Mouse (Mus musculus): ENCODE measurements around the gene Bmper. TPM values are rescaled to one million over a fixed set of nuclear protein-coding genes. Genes with fewer than 3 reads are reported as not detected.
A peak's percentile ranks its signal among the peaks of the same experiment; 100 is the strongest.

Bmper gene
- polyA plus RNA-seq, 1 experiment from 2014 or later: 15.7 TPM

GRCm38 (mm10) chr9:23377831-23378730 lies 155.2 kb downstream of the Bmper start:
- H3K9me3 ChIP-seq: no peaks in the 10 kb centered on the region
- H3K4me1 ChIP-seq (replicated peaks): peaks cover 22% of the 10 kb centered on the region
- ATAC-seq (ENCODE audit: insufficient number of reproducible peaks, insufficient read depth, low FRiP score, low TSS enrichment, low read depth): no peak
- peak overlapping the region; percentile 72 for H3K27ac ChIP-seq
- 0 out of 2 replicates have a peak overlapping the region, but pooled peaks have one; percentile 30 for H3K4me2 ChIP-seq
- no peak overlapping the region for H3K4me3 ChIP-seq (replicated peaks)
- no peaks in the 10 kb centered on the region for H3K27me3 ChIP-seq
- H3K9ac ChIP-seq (replicated peaks): no peak overlapping the region
- no peaks in the 10 kb centered on the region for H3K36me3 ChIP-seq
- 36% methylated on average over 5 of the region's 5 CpGs for WGBS

GRCm38 (mm10) chr9:23378731-23379170 lies 155.9 kb downstream of the Bmper start:
- peak overlapping the region; percentile 30 for H3K4me2 ChIP-seq
- H3K4me3 ChIP-seq (replicated peaks): no peak overlapping the region
- no peaks in the 10 kb centered on the region for H3K27me3 ChIP-seq
- no peak overlapping the region for H3K9ac ChIP-seq (replicated peaks)
- no peaks in the 10 kb centered on the region for H3K36me3 ChIP-seq
- peak overlapping the region; percentile 89 for H3K27ac ChIP-seq
- H3K9me3 ChIP-seq: no peaks in the 10 kb centered on the region
- H3K4me1 ChIP-seq (replicated peaks): peaks cover 22% of the 10 kb centered on the region
- 16% methylated on average over 6 of the region's 6 CpGs for WGBS
- ATAC-seq (ENCODE audit: insufficient number of reproducible peaks, insufficient read depth, low FRiP score, low TSS enrichment, low read depth): peak; percentile 77

DNA sequence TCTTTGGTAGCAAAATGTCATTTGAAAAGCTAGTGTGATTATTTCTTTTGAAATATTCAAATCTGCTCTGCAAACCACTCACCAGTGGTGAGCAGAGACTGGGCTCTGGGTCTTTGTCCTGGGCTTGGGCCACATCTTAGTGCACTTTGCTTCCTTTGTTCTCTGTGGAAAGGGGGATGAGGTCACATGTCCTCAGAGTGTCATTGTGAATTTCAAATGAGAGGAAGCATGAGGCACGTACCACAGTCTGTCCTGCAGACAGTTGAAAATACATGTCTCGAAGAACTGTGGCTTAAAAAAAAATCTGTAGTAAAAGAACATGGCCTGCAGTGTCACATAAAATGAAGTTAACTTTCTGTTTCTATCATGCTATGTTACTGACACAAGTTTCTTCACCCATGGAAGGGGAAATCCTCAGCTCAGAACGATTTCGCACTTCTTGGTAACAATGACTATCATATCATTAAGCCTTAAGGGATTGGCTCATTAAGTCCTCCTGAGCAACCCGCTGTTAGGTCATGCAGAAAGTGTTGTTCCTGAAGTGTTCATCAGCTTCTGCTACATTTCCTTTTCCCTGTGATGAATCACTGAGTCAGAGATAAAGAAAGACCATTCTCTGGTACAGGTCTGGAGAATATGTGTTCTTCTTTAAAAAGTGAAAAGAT lies 157.4 kb downstream of the Bmper start:
- 75% methylated on average over 5 of the region's 5 CpGs for WGBS
- H3K4me3 ChIP-seq (replicated peaks): no peak overlapping the region
- H3K27ac ChIP-seq: no peak overlapping the region
- H3K9me3 ChIP-seq: no peaks in the 10 kb centered on the region
- ATAC-seq (ENCODE audit: insufficient number of reproducible peaks, insufficient read depth, low FRiP score, low TSS enrichment, low read depth): no peak
- H3K4me2 ChIP-seq: no peak overlapping the region
- H3K4me1 ChIP-seq (replicated peaks): peaks cover 27% of the 10 kb centered on the region
- no peak overlapping the region for H3K9ac ChIP-seq (replicated peaks)
- H3K27me3 ChIP-seq: no peaks in the 10 kb centered on the region
- H3K36me3 ChIP-seq: no peaks in the 10 kb centered on the region

GRCm38 (mm10) chr9:23383291-23383690 lies 160.4 kb downstream of the Bmper start:
- Histone ChIP-seq H3K4me1 (replicated peaks) (peaks cover 31% of the 10 kb centered on the region), H3K4me3 (replicated peaks) (no peak overlapping the region), H3K4me2 (no peak overlapping the region), H3K27ac (no peak overlapping the region), H3K9me3 (no peaks in the 10 kb centered on the region), H3K36me3 (no peaks in the 10 kb centered on the region), H3K9ac (replicated peaks) (no peak overlapping the region), H3K27me3 (no peaks in the 10 kb centered on the region)
- WGBS: 80% methylated on average over 8 of the region's 8 CpGs
- no peak for ATAC-seq (ENCODE audit: insufficient number of reproducible peaks, insufficient read depth, low FRiP score, low TSS enrichment, low read depth)

DNA sequence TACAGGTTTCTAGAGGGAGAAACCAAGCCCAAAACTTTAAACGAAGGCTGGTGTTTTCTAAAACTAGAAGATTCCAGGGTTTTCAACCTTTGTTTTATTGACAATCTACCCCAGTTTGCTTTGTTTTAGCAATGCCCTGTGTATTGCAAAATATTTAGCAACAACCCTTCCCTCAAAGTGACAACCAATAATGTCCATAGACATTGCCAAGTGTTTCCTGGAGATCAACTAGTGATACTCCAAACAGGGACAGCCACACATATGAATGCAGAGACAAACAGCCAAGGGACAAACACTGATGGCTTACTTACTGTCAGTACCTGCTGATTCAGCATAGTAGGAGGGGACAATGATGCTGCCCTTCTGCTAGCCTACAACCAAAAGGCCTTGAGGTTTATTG lies 161.0 kb downstream of the Bmper start:
- H3K27ac ChIP-seq: no peak overlapping the region
- H3K9me3 ChIP-seq: no peaks in the 10 kb centered on the region
- H3K27me3 ChIP-seq: no peaks in the 10 kb centered on the region
- no peaks in the 10 kb centered on the region for H3K36me3 ChIP-seq
- H3K9ac ChIP-seq (replicated peaks): no peak overlapping the region
- no peak overlapping the region for H3K4me3 ChIP-seq (replicated peaks)
- H3K4me1 ChIP-seq (replicated peaks): peaks cover 28% of the 10 kb centered on the region
- 89% methylated on average over 1 of the region's 1 CpGs for WGBS
- ATAC-seq (ENCODE audit: insufficient number of reproducible peaks, insufficient read depth, low FRiP score, low TSS enrichment, low read depth): no peak
- H3K4me2 ChIP-seq: no peak overlapping the region

GRCm38 (mm10) chr9:23384880-23385279 lies 162.0 kb downstream of the Bmper start:
- Histone ChIP-seq H3K4me2 (no peak overlapping the region), H3K27ac (no peak overlapping the region), H3K36me3 (no peaks in the 10 kb centered on the region), H3K9me3 (no peaks in the 10 kb centered on the region), H3K9ac (replicated peaks) (no peak overlapping the region), H3K27me3 (no peaks in the 10 kb centered on the region), H3K4me1 (replicated peaks) (peaks cover 19% of the 10 kb centered on the region), H3K4me3 (replicated peaks) (no peak overlapping the region)
- no peak for ATAC-seq (ENCODE audit: insufficient number of reproducible peaks, insufficient read depth, low FRiP score, low TSS enrichment, low read depth)
- 72% methylated on average over 3 of the region's 3 CpGs for WGBS

DNA sequence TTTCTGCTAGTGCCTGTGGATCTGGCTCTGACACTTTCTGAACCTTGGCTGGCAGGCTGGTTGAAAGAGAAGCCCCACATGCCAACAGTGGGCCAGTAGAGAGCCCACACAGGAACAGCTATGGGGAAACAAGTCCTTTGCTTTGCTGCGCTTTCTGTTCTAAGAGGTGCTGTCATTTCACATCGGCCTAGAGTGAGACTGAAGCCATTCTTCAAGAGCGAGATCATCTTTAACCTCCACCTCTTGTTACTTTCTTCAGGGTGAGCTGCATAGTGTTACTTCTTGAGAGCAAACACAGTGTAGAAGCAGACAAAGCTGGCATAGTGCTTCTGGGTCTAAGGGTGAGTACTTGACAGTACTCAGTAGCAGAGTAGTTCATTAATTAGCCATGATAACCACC lies 163.3 kb downstream of the Bmper start:
- Histone ChIP-seq H3K36me3 (no peaks in the 10 kb centered on the region), H3K4me3 (replicated peaks) (no peak overlapping the region), H3K4me1 (replicated peaks) (peaks cover 19% of the 10 kb centered on the region), H3K9me3 (no peaks in the 10 kb centered on the region), H3K9ac (replicated peaks) (no peak overlapping the region), H3K27me3 (no peaks in the 10 kb centered on the region), H3K27ac (0 out of 2 replicates have a peak overlapping the region, but pooled peaks have one; percentile 23), H3K4me2 (no peak overlapping the region)
- 63% methylated on average over 3 of the region's 3 CpGs for WGBS
- no peak for ATAC-seq (ENCODE audit: insufficient number of reproducible peaks, insufficient read depth, low FRiP score, low TSS enrichment, low read depth)

- Histone ChIP-seq H3K4me1 (replicated peaks) (peaks cover 16% of the 10 kb centered on the region), H3K4me2 (no peak overlapping the region), H3K36me3 (no peaks in the 10 kb centered on the region)
Observed at GRCm38 (mm10) chr9:23390118-23390517, 167.2 kb downstream of the Bmper start.

GRCm38 (mm10) chr9:23394652-23395317 lies 171.9 kb downstream of the Bmper start:
- Histone ChIP-seq H3K9ac (replicated peaks) (no peak overlapping the region), H3K36me3 (no peaks in the 10 kb centered on the region), H3K27ac (no peak overlapping the region), H3K4me3 (replicated peaks) (no peak overlapping the region), H3K27me3 (peaks cover 3% of the 10 kb centered on the region), H3K9me3 (no peaks in the 10 kb centered on the region), H3K4me1 (replicated peaks) (no peaks in the 10 kb centered on the region), H3K4me2 (no peak overlapping the region)
- 48% methylated on average over 6 of the region's 6 CpGs for WGBS
- ATAC-seq (ENCODE audit: insufficient number of reproducible peaks, insufficient read depth, low FRiP score, low TSS enrichment, low read depth): no peak

More at GRCm38 (mm10) chr9:23390118-23390517, 167.2 kb downstream of the Bmper start:
- no peak overlapping the region for H3K9ac ChIP-seq (replicated peaks)
- no peaks in the 10 kb centered on the region for H3K9me3 ChIP-seq
- no peak overlapping the region for H3K27ac ChIP-seq
- WGBS: 56% methylated on average over 3 of the region's 3 CpGs
- no peak for ATAC-seq (ENCODE audit: insufficient number of reproducible peaks, insufficient read depth, low FRiP score, low TSS enrichment, low read depth)
- H3K27me3 ChIP-seq: no peaks in the 10 kb centered on the region
- H3K4me3 ChIP-seq (replicated peaks): no peak overlapping the region

DNA sequence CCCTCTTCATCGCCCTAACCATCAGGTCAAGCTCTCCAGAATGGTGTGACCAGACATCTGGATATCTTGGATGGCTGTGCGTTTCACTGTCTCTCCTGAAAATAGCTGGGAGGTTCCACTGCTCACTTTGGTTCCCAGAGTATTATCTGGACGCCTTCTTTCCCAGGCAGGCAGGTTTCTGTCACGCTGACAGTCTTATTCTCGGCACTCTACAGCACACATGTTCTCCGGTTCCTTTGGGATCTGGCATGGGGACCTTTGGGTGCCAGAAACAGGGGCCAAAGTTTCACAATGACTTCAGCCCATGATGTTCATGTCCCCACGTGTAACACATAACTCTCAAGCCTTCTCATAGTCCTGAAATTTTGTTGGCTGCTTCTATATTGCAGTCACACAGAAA lies 173.3 kb downstream of the Bmper start:
- no peak overlapping the region for H3K27ac ChIP-seq
- 84% methylated on average over 7 of the region's 7 CpGs for WGBS
- ATAC-seq (ENCODE audit: insufficient number of reproducible peaks, insufficient read depth, low FRiP score, low TSS enrichment, low read depth): no peak

GRCm38 (mm10) chr9:23397876-23398275 lies 175.0 kb downstream of the Bmper start:
- 97% methylated on average over 3 of the region's 3 CpGs for WGBS
- H3K4me2 ChIP-seq: no peak overlapping the region

More for the DNA sequence above, 173.3 kb downstream of the Bmper start:
- no peak overlapping the region for H3K4me3 ChIP-seq (replicated peaks)
- 0 out of 2 replicates have a peak, but pooled peaks cover 2% of the 10 kb centered on the region for H3K4me1 ChIP-seq (replicated peaks)
- no peak overlapping the region for H3K4me2 ChIP-seq
- peaks cover 9% of the 10 kb centered on the region for H3K27me3 ChIP-seq
- H3K9me3 ChIP-seq: no peaks in the 10 kb centered on the region
- no peaks in the 10 kb centered on the region for H3K36me3 ChIP-seq
- no peak overlapping the region for H3K9ac ChIP-seq (replicated peaks)

More at GRCm38 (mm10) chr9:23397876-23398275, 175.0 kb downstream of the Bmper start:
- Histone ChIP-seq H3K36me3 (no peaks in the 10 kb centered on the region), H3K27ac (no peak overlapping the region), H3K27me3 (peaks cover 9% of the 10 kb centered on the region), H3K9ac (replicated peaks) (no peak overlapping the region), H3K4me3 (replicated peaks) (no peak overlapping the region), H3K9me3 (no peaks in the 10 kb centered on the region), H3K4me1 (replicated peaks) (0 out of 2 replicates have a peak, but pooled peaks cover 5% of the 10 kb centered on the region)
- ATAC-seq (ENCODE audit: insufficient number of reproducible peaks, insufficient read depth, low FRiP score, low TSS enrichment, low read depth): no peak

Measured in limb, embryonic 12.5 days (tissue).